Comparison of ENCODE assay signal across 8 mouse cellular contexts in genomic region chr3:90433381-90434020, GRCm38 (mm10). TPM values are rescaled to one million over a fixed set of nuclear protein-coding genes. Genes with fewer than 3 reads are reported as not detected.
DNase-seq lines count a peak whose midpoint lies in the region; ATAC-seq and TF ChIP-seq lines count a peak whose summit lies in the region.

TSS of gene Ints3 (minus strand) at chr3:90433622.

- peak; percentile 100 for ATAC-seq in forebrain, embryonic 15.5 days (replicated peaks)
- ATAC-seq in neutrophil, adult 5-6 weeks (ENCODE audit: extremely low read depth, insufficient number of reproducible peaks, low FRiP score, poor library complexity, severe bottlenecking) = peak; percentile 99

- peak within 1 kb of the TSS; percentile 96 for H3K4me2 ChIP-seq in forebrain, embryonic 15.5 days (replicated peaks)

- intact Hi-C loops in heart, postnatal 25 days (cut with DNase I) = loop anchor here (5.0 kb wide), 1 partner anchor 34 kb away; the partner anchor contains the start of gene Npr1

- H3K9me3 ChIP-seq in ES-E14 (ENCODE audit: control insufficient read depth, insufficient read depth, low read depth, low read length) = no peaks in the 10 kb centered on the region
- no peaks in the 10 kb centered on the region for H3K9me3 ChIP-seq in forebrain, embryonic 15.5 days

- TF ChIP-seq CTCF in lung, adult 2 months (IDR thresholded peaks at IDR 0.05; ENCODE audit: insufficient read depth, low read length) = no peak

- H3K27me3 ChIP-seq in forebrain, embryonic 15.5 days = no peaks in the 10 kb centered on the region; the same call in 1 of the 2 replicates

- peak within 1 kb of the TSS; percentile 100 for H3K9ac ChIP-seq in ES-E14 (ENCODE audit: insufficient read depth, low read depth, low read length, poor library complexity, severe bottlenecking)
- H3K9ac ChIP-seq in forebrain, embryonic 15.5 days (replicated peaks) = peak within 1 kb of the TSS; percentile 90

- 0 out of 2 replicates have a peak, but pooled peaks cover 3% of the 10 kb centered on the region for H3K36me3 ChIP-seq in ES-E14 (ENCODE audit: control insufficient read depth, insufficient read depth, low read length, poor library complexity, severe bottlenecking)
- no peaks in the 10 kb centered on the region for H3K36me3 ChIP-seq in forebrain, embryonic 15.5 days

- peak; percentile 96 for TF ChIP-seq POLR2A in lung, adult 2 months (IDR thresholded peaks at IDR 0.05; ENCODE audit: borderline replicate concordance, extremely low read depth, low read depth, low read length)

- in situ Hi-C loops in ES-E14 (cut with MboI; ENCODE audit: low sequenced_read_pairs in 2 of 2, unreplicated experiment in 2 of 2) = no loop called here

- H3K4me1 ChIP-seq in ES-E14 (ENCODE audit: control insufficient read depth in 2 of 2, insufficient read depth in 2 of 2, low read length in 2 of 2, poor library complexity in 1 of 2) = peaks cover 10 to 17% of the 10 kb centered on the region in 2 experiments
- peaks cover 24% of the 10 kb centered on the region for H3K4me1 ChIP-seq in forebrain, embryonic 15.5 days
- H3K4me1 ChIP-seq in lung, adult 2 months (ENCODE audit: control insufficient read depth, insufficient read depth, low read length) = peaks cover 22% of the 10 kb centered on the region

- under 1% methylated on average over 52 of the region's 52 CpGs for WGBS in forebrain, embryonic 15.5 days
- under 1% methylated on average over 52 of the region's 52 CpGs for WGBS in lung, adult 2 months

- H3K4me3 ChIP-seq in ES-E14 (ENCODE audit: insufficient read depth in 1 of 2, low read depth in 1 of 2, low read length in 2 of 2, poor library complexity in 1 of 2, severe bottlenecking in 1 of 2) = peak within 1 kb of the TSS; percentile 90 to 96
- peak within 1 kb of the TSS; percentile 71 for H3K4me3 ChIP-seq in forebrain, embryonic 15.5 days
- peak within 1 kb of the TSS; percentile 92 for H3K4me3 ChIP-seq in lung, adult 2 months (replicated peaks; ENCODE audit: extremely low read depth, low read depth, low read length)

- peak within 1 kb of the TSS; percentile 96 for H3K27ac ChIP-seq in ES-E14 (ENCODE audit: insufficient read depth, low read depth, low read length, poor library complexity, severe bottlenecking)
- H3K27ac ChIP-seq in forebrain, embryonic 15.5 days (replicated peaks) = peak within 1 kb of the TSS; percentile 94

- peak; percentile 98 for DNase-seq in ES-E14 (ENCODE audit: low read depth, low spot score)
- DNase-seq in cerebellum, adult 11-12 months = peak; percentile 100
- peak; percentile 100 for DNase-seq in heart, postnatal 25 days (ENCODE audit: low spot score)
- DNase-seq in layer of hippocampus, adult 18-20 months (ENCODE audit: low spot score in 2 of 2) = peak; percentile 100
- peak; percentile 100 for DNase-seq in lung, adult 2 months
- peak; percentile 99 to 100 for DNase-seq in thymus, adult 18-20 months

TF ChIP-seq in ES-E14, 5 proteins besides CTCF, POLR2A, EP300 and RAD21:
- TF ChIP-seq ZC3H11A (IDR thresholded peaks at IDR 0.05; ENCODE audit: borderline replicate concordance, low read depth, low read length) (no peak), CHD2 (IDR thresholded peaks at IDR 0.05; ENCODE audit: low read depth, low read length) (peak; percentile 70)

RNA-seq across cellular contexts. Expression of gene Ints3, which starts in this region (rescaled TPM):
- 62.7 and 72.4 TPM in 2 replicates for total RNA-seq in ES-E14 (2012; rRNA removed)
- polyA plus RNA-seq in forebrain, embryonic 15.5 days (2015; fragmentation: Nextera tagmentation; extraction: Ambion mirVana) = 33.6 and 36.5 TPM in 2 replicates
- total RNA-seq in heart, postnatal 25 days (2021) = 10 to 100 TPM; 25.2 to 26.9 TPM
- 10 to 100 TPM; 65.1 to 68.4 TPM for total RNA-seq in layer of hippocampus, adult 18-20 months (2021)
- 24.6 and 28.4 TPM in 2 replicates for polyA plus RNA-seq in lung, adult 2 months (2012; rRNA removed)
- 17.3 and 23.2 TPM in 2 replicates for total RNA-seq in neutrophil, adult 5-6 weeks (2017)

Comparison
In these comparisons a context has a peak if more than half of its experiments do, and no peak if none do; other contexts are left out.
1. Peak in every context shown above with its lines: DNase-seq, ATAC-seq, H3K4me3 ChIP-seq and H3K27ac ChIP-seq.